Mouse (Mus musculus) stomach, postnatal 0 days (tissue): ENCODE data around the gene Lamp3.

Source experiments
- CTCF ChIP-seq: IDR thresholded peaks from 2 replicates; pipeline ENCODE4 v1.5.1; 2016; ENCODE audit warnings: antibody characterized with exemption, low read depth, mild to moderate bottlenecking, moderate library complexity
- EP300 ChIP-seq: optimal IDR thresholded peaks from 2 replicates; pipeline ENCODE3; 2016; ENCODE audit warnings: antibody characterized with exemption

DNA sequence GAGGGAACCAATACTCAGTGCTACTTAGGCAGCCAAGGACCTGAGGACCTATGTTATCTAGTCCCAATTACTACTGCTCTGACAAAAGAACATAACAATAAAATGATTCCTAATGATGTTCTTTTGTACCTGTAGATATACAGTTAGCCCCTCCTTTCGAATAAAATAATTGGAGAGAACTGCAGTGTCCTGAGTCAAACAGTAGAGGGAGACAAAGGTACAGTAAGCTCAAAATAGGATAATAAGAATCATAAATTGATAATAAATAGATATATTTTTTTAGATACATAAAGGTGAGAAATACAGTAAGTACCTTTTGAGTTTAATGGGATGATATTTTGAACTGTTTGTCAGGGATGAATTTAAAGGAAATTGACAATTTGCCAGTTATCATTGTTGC, 39.9 kb downstream of the Lamp3 start:
- TF ChIP-seq CTCF (peak; percentile 69), EP300 (no peak)
